7 mouse cellular contexts compared by ENCODE assay signal in the genomic region with DNA sequence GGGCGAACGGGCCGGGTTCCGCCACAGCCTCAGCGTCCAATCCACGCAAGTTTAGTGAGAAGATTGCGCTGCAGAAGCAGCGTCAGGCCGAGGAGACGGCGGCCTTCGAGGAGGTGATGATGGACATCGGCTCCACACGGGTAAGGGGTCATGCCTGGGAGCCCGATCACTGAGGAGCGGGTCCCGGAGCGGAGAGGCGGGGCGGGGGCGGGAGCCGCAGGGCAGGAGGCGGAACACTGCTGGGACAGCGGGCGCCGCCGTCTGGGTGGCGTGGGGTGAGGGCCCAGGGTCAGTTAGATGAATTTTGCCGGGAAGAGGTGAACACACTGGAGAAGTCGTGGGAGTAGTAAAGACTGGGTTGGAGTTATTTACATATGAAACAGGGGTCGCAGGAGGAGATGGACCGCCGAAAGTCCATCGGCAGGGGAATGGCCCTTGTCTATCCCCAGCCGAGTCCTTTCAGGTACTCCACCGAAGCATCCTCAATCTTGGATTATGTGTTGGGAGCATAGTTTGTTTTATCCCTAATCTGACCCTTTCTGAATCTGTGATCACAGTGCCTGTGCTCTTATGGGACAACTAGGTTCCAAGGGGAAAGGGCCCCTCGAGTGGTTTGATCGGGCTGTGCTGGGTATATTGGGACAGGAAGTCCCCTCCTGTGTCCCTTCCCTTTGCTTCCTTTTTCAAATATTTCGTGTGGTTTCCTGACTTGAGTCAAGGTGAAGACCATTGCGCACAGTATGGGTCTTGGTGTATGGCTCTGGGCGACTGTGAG. TPM values are rescaled to one million over a fixed set of nuclear protein-coding genes. Genes with fewer than 3 reads are reported as not detected.
DNase-seq lines count a peak whose midpoint lies in the region; ATAC-seq lines count a peak whose summit lies in the region.

No protein-coding gene starts in this region.

- H3K4me3 ChIP-seq in neural tube, embryonic 11.5 days (ENCODE audit: low read depth, low read length) = peak overlapping the region; percentile 80
- peak overlapping the region; percentile 89 for H3K4me3 ChIP-seq in heart, embryonic 16.5 days (ENCODE audit: low read length)
- H3K4me3 ChIP-seq in liver, embryonic 16.5 days (ENCODE audit: low read depth, low read length) = peak overlapping the region; percentile 83

- no peak for DNase-seq in neural tube, embryonic 11.5 days (ENCODE audit: low spot score)
- DNase-seq in neural tube, embryonic 10.5 days (ENCODE audit: extremely low spot score, low spot score) = no peak
- peak; percentile 15 for DNase-seq in c-Kit-positive CD71-positive TER-119-positive erythroid progenitor cells, embryonic 14.5 days (ENCODE audit: low spot score)
- DNase-seq in splenic B cell, adult 2 months (ENCODE audit: low read depth, low spot score) = peak; percentile 30
- DNase-seq in layer of hippocampus, adult 9-11 months = no peak

- H3K4me1 ChIP-seq in neural tube, embryonic 11.5 days (ENCODE audit: control insufficient read depth, insufficient read depth, low read length) = peaks cover 6% of the 10 kb centered on the region
- peaks cover 8% of the 10 kb centered on the region for H3K4me1 ChIP-seq in heart, embryonic 16.5 days (ENCODE audit: control insufficient read depth, insufficient read depth, low read length)
- peaks cover 7% of the 10 kb centered on the region for H3K4me1 ChIP-seq in liver, embryonic 16.5 days (ENCODE audit: control insufficient read depth, low read depth, low read length)

- peaks cover 8% of the 10 kb centered on the region for H3K36me3 ChIP-seq in neural tube, embryonic 11.5 days (ENCODE audit: control insufficient read depth, insufficient read depth, low read length)
- H3K36me3 ChIP-seq in heart, embryonic 16.5 days (ENCODE audit: control insufficient read depth, insufficient read depth) = peaks cover 16% of the 10 kb centered on the region
- H3K36me3 ChIP-seq in liver, embryonic 16.5 days (ENCODE audit: control insufficient read depth, insufficient read depth) = peaks cover 4% of the 10 kb centered on the region
- H3K36me3 ChIP-seq in splenic B cell, adult 2 months (ENCODE audit: control insufficient read depth, insufficient read depth, low read length, poor library complexity, severe bottlenecking) = peaks cover 5% of the 10 kb centered on the region

- peak overlapping the region; percentile 85 for H3K27ac ChIP-seq in neural tube, embryonic 11.5 days (ENCODE audit: low read depth, low read length)
- H3K27ac ChIP-seq in heart, embryonic 16.5 days (ENCODE audit: low read length) = peak overlapping the region; percentile 88
- H3K27ac ChIP-seq in liver, embryonic 16.5 days (ENCODE audit: low read length) = peak overlapping the region; percentile 85

- H3K9me3 ChIP-seq in neural tube, embryonic 11.5 days (ENCODE audit: control insufficient read depth, low read length) = no peaks in the 10 kb centered on the region
- H3K9me3 ChIP-seq in heart, embryonic 16.5 days (replicated peaks; ENCODE audit: control insufficient read depth, low read length) = no peaks in the 10 kb centered on the region
- H3K9me3 ChIP-seq in liver, embryonic 16.5 days (replicated peaks; ENCODE audit: control insufficient read depth, low read length) = no peaks in the 10 kb centered on the region

- peak overlapping the region; percentile 49 for H3K4me2 ChIP-seq in neural tube, embryonic 11.5 days (ENCODE audit: low read depth)
- H3K4me2 ChIP-seq in heart, embryonic 16.5 days (ENCODE audit: low read depth, low read length) = peak overlapping the region; percentile 76
- H3K4me2 ChIP-seq in liver, embryonic 16.5 days (ENCODE audit: low read depth, low read length) = peak overlapping the region; percentile 85

- H3K9ac ChIP-seq in neural tube, embryonic 11.5 days (ENCODE audit: low read length) = peak overlapping the region; percentile 76
- H3K9ac ChIP-seq in heart, embryonic 16.5 days (ENCODE audit: low read length) = peak overlapping the region; percentile 90
- H3K9ac ChIP-seq in liver, embryonic 16.5 days (ENCODE audit: low read depth, low read length) = peak overlapping the region; percentile 85

- ATAC-seq in neural tube, embryonic 11.5 days (ENCODE audit: insufficient read depth, low FRiP score, low TSS enrichment) = peak; percentile 76
- peak; percentile 72 for ATAC-seq in heart, embryonic 16.5 days (replicated peaks; ENCODE audit: extremely low read depth, insufficient read depth, low FRiP score)
- peak; percentile 66 for ATAC-seq in liver, embryonic 16.5 days (ENCODE audit: low read depth)

- no peaks in the 10 kb centered on the region for H3K27me3 ChIP-seq in neural tube, embryonic 11.5 days (ENCODE audit: control insufficient read depth, insufficient read depth, low read length)
- no peaks in the 10 kb centered on the region for H3K27me3 ChIP-seq in heart, embryonic 16.5 days (ENCODE audit: control insufficient read depth, insufficient read depth, low read length)
- H3K27me3 ChIP-seq in liver, embryonic 16.5 days (ENCODE audit: control insufficient read depth, insufficient read depth, low read depth, low read length) = no peaks in the 10 kb centered on the region
- H3K27me3 ChIP-seq in splenic B cell, adult 2 months (ENCODE audit: control insufficient read depth, insufficient read depth, low read length, poor library complexity, severe bottlenecking) = no peaks in the 10 kb centered on the region

- WGBS in neural tube, embryonic 11.5 days = under 1% methylated on average over 39 of the region's 41 CpGs
- 1% methylated on average over 41 of the region's 41 CpGs for WGBS in heart, embryonic 16.5 days
- under 1% methylated on average over 41 of the region's 41 CpGs for WGBS in liver, embryonic 16.5 days (ENCODE audit: insufficient replicate concordance)

RNA-seq across cellular contexts. Expression of gene Crtc2, which starts 0.6 kb away (rescaled TPM):
- polyA plus RNA-seq in neural tube, embryonic 11.5 days (2014; fragmentation: Nextera tagmentation; extraction: Ambion mirVana) = 9.8 and 13.9 TPM in 2 replicates
- polyA plus RNA-seq in heart, embryonic 16.5 days (2015; fragmentation: Nextera tagmentation; extraction: Ambion mirVana) = 12.2 and 13.9 TPM in 2 replicates
- 5.2 and 6.9 TPM in 2 replicates for polyA plus RNA-seq in liver, embryonic 16.5 days (2015; fragmentation: Nextera tagmentation; extraction: Ambion mirVana)

RNA-seq across cellular contexts. Expression of gene Slc39a1, which starts 6.6 kb away (rescaled TPM):
- polyA plus RNA-seq in neural tube, embryonic 11.5 days (2014; fragmentation: Nextera tagmentation; extraction: Ambion mirVana) = 50.6 and 51.4 TPM in 2 replicates
- 61.5 and 86.3 TPM in 2 replicates for polyA plus RNA-seq in heart, embryonic 16.5 days (2015; fragmentation: Nextera tagmentation; extraction: Ambion mirVana)
- 30.0 and 33.5 TPM in 2 replicates for polyA plus RNA-seq in liver, embryonic 16.5 days (2015; fragmentation: Nextera tagmentation; extraction: Ambion mirVana)

RNA-seq across cellular contexts. Expression of gene Dennd4b, which starts 10.4 kb away (rescaled TPM):
- polyA plus RNA-seq in neural tube, embryonic 11.5 days (2014; fragmentation: Nextera tagmentation; extraction: Ambion mirVana) = 4.7 and 6.2 TPM in 2 replicates
- polyA plus RNA-seq in heart, embryonic 16.5 days (2015; fragmentation: Nextera tagmentation; extraction: Ambion mirVana) = 7.1 and 7.4 TPM in 2 replicates
- 2.3 and 2.8 TPM in 2 replicates for polyA plus RNA-seq in liver, embryonic 16.5 days (2015; fragmentation: Nextera tagmentation; extraction: Ambion mirVana)

RNA-seq across cellular contexts. Expression of gene Creb3l4, which starts 11.3 kb away (rescaled TPM):
- polyA plus RNA-seq in neural tube, embryonic 11.5 days (2014; fragmentation: Nextera tagmentation; extraction: Ambion mirVana) = 3.4 and 4.0 TPM in 2 replicates
- 2.2 and 3.1 TPM in 2 replicates for polyA plus RNA-seq in heart, embryonic 16.5 days (2015; fragmentation: Nextera tagmentation; extraction: Ambion mirVana)
- 0.35 and 0.41 TPM in 2 replicates for polyA plus RNA-seq in liver, embryonic 16.5 days (2015; fragmentation: Nextera tagmentation; extraction: Ambion mirVana)

RNA-seq across cellular contexts. Expression of gene Jtb, which starts 23.2 kb away (rescaled TPM):
- 92.3 and 92.4 TPM in 2 replicates for polyA plus RNA-seq in neural tube, embryonic 11.5 days (2014; fragmentation: Nextera tagmentation; extraction: Ambion mirVana)
- polyA plus RNA-seq in heart, embryonic 16.5 days (2015; fragmentation: Nextera tagmentation; extraction: Ambion mirVana) = 84.2 and 89.6 TPM in 2 replicates
- 35.7 and 37.7 TPM in 2 replicates for polyA plus RNA-seq in liver, embryonic 16.5 days (2015; fragmentation: Nextera tagmentation; extraction: Ambion mirVana)

Comparison
In these comparisons a context has a peak if more than half of its experiments do, and no peak if none do; other contexts are left out.
1. DNase-seq: peak in c-Kit-positive CD71-positive TER-119-positive erythroid progenitor cells, embryonic 14.5 days (single experiment) and splenic B cell, adult 2 months (single experiment); none in neural tube, embryonic 11.5 days (single experiment), neural tube, embryonic 10.5 days (single experiment) and layer of hippocampus, adult 9-11 months (single experiment).
2. Peak in every context shown above with its lines, with median percentiles within 50 percentile points of each other: ATAC-seq, H3K27ac ChIP-seq, H3K4me2 ChIP-seq, H3K4me3 ChIP-seq and H3K9ac ChIP-seq.